9 mouse cellular contexts compared by ENCODE assay signal in the genomic region with DNA sequence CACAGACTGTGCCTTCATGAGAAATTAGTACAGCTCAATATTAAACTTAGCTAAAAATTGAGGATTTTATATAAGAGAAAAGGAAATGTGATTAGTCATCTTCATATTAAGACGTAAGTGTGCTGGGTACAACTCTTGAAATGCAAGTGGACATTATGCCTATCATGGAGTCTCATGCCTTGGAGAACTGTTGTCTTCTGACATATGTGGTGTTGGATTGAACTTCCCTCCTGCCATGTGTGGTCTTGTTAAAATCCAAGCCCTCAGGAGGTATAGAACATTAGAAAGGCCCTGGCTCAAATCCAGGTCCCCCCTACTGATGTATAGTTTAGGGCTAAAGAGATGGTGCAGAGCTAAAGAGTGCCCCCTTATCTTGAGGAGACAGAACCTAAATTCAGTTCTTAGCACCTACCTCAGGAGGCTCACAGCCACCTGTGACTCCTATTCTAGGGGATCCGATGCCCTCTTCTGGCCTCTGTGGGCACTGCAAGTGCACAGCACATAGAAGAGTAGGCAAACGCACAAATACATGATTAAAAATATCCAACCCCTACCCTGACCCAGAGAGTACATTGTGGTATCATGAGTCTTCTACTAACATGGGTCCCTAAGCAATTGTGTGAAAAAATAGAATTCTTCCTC. TPM values are rescaled to one million over a fixed set of nuclear protein-coding genes. Genes with fewer than 3 reads are reported as not detected.
DNase-seq lines count a peak whose midpoint lies in the region; ATAC-seq and TF ChIP-seq lines count a peak whose summit lies in the region.
"Had no signal": no experiment of that assay in that cellular context is flagged by ENCODE, and none has a peak within 500 bp of the region (broad histone marks: within the 10 kb centered on the region; RNA-seq: fewer than 3 reads in every experiment).

No protein-coding gene starts in this region.

- peak; percentile 44 to 55 for DNase-seq in cerebellum, postnatal 10 days
- no peak for DNase-seq in cerebellum, postnatal 36 days
- DNase-seq in lung, adult 18-20 months, result peak; percentile 46 to 48
- no peak for DNase-seq in lung, postnatal 25 days (ENCODE audit: low spot score)
- DNase-seq in embryonic facial prominence, embryonic 10.5 days (ENCODE audit: low spot score), result peak; percentile 21
- DNase-seq in lung, embryonic 14.5 days, result peak; percentile 53
- peak; percentile 47 to 71 for DNase-seq in thymus, postnatal 10 days (ENCODE audit: low spot score in 2 of 2)

- no peaks in the 10 kb centered on the region for H3K36me3 ChIP-seq in embryonic facial prominence, embryonic 10.5 days (replicated peaks)
- H3K36me3 ChIP-seq in lung, embryonic 14.5 days (ENCODE audit: insufficient read depth), result no peaks in the 10 kb centered on the region
- H3K36me3 ChIP-seq: neural tube, embryonic 13.5 days had no signal

- no peak overlapping the region for H3K9ac ChIP-seq in lung, embryonic 14.5 days
- H3K9ac ChIP-seq: neural tube, embryonic 13.5 days had no signal

- no peak overlapping the region for H3K4me3 ChIP-seq in embryonic facial prominence, embryonic 10.5 days
- H3K4me3 ChIP-seq in lung, embryonic 14.5 days (ENCODE audit: low read depth, low read length), result no peak overlapping the region
- H3K4me3 ChIP-seq: neural tube, embryonic 13.5 days had no signal

- 63% methylated on average over 3 of the region's 3 CpGs for WGBS in embryonic facial prominence, embryonic 10.5 days
- 52% methylated on average over 3 of the region's 3 CpGs for WGBS in lung, embryonic 14.5 days

- TF ChIP-seq CTCF in lung, embryonic 14.5 days (IDR thresholded peaks at IDR 0.05; ENCODE audit: low read depth), result peak; percentile 62

- H3K27me3 ChIP-seq in embryonic facial prominence, embryonic 10.5 days (replicated peaks; ENCODE audit: low read depth, poor library complexity, severe bottlenecking), result no peaks in the 10 kb centered on the region
- no peaks in the 10 kb centered on the region for H3K27me3 ChIP-seq in lung, embryonic 14.5 days (ENCODE audit: insufficient read depth, low read length)
- H3K27me3 ChIP-seq: neural tube, embryonic 13.5 days had no signal

- no peaks in the 10 kb centered on the region for H3K4me1 ChIP-seq in embryonic facial prominence, embryonic 10.5 days
- H3K4me1 ChIP-seq in lung, embryonic 14.5 days (ENCODE audit: insufficient read depth), result no peaks in the 10 kb centered on the region
- H3K4me1 ChIP-seq: neural tube, embryonic 13.5 days had no signal

- H3K9me3 ChIP-seq in embryonic facial prominence, embryonic 10.5 days, result peaks cover 1% of the 10 kb centered on the region; the same call in 1 of the 2 replicates
- H3K9me3 ChIP-seq in lung, embryonic 14.5 days (ENCODE audit: low read depth, low read length), result no peaks in the 10 kb centered on the region

- no peak overlapping the region for H3K4me2 ChIP-seq in lung, embryonic 14.5 days
- H3K4me2 ChIP-seq: neural tube, embryonic 13.5 days had no signal

- H3K27ac ChIP-seq in embryonic facial prominence, embryonic 10.5 days (replicated peaks), result no peak overlapping the region
- H3K27ac ChIP-seq in lung, embryonic 14.5 days (ENCODE audit: low read depth), result no peak overlapping the region
- H3K27ac ChIP-seq: neural tube, embryonic 13.5 days had no signal

- no peak for ATAC-seq in lung, embryonic 14.5 days (ENCODE audit: insufficient read depth)
- ATAC-seq in activated CD4-positive, CD25-positive, alpha-beta regulatory T cell, adult 4 months, result no peak

RNA-seq across cellular contexts. Expression of a gene that starts 17.7 kb away (rescaled TPM):
- 2.3 and 3.1 TPM in 2 replicates for polyA plus RNA-seq in embryonic facial prominence, embryonic 10.5 days (2016; fragmentation: Nextera tagmentation; extraction: Ambion mirVana)
- 18.9 and 20.2 TPM in 2 replicates for polyA plus RNA-seq in lung, embryonic 14.5 days (2014; fragmentation: Nextera tagmentation; extraction: Ambion mirVana)
- 100 to 1,000 TPM; 144 to 219 TPM for polyA plus RNA-seq in activated CD4-positive, CD25-positive, alpha-beta regulatory T cell, adult 4 months (2017; shearing (Covaris generic))

Comparison
In these comparisons a context has a peak if more than half of its experiments do, and no peak if none do; other contexts are left out.
1. DNase-seq: peak in cerebellum, postnatal 10 days (2 of 2), lung, adult 18-20 months (2 of 2), embryonic facial prominence, embryonic 10.5 days (single experiment), lung, embryonic 14.5 days (single experiment) and thymus, postnatal 10 days (2 of 2); none in cerebellum, postnatal 36 days (0 of 2) and lung, postnatal 25 days (single experiment).